Mouse (Mus musculus): Measurements from ENCODE around the gene Ppfia1.

The Ppfia1 gene

GRCm38 (mm10) chr7:144553237-144554122, at the start of gene Ppfia1:
Gene Ppfia1, minus strand, starts transcription at chr7:144553729.
- peak; percentile 100 for DNase-seq

GRCm38 (mm10) chr7:144600333-144600900, 46.9 kb upstream of the Ppfia1 start:
- DNase-seq: no peak

- DNase-seq: no peak
Measured at GRCm38 (mm10) chr7:144589508-144589907, 36.0 kb upstream of the Ppfia1 start.

- DNase-seq: peak; percentile 57 to 69
Measured at GRCm38 (mm10) chr7:144587291-144587690, 33.8 kb upstream of the Ppfia1 start.

- peak; percentile 90 to 95 for DNase-seq
Measured at GRCm38 (mm10) chr7:144585648-144586047, 32.1 kb upstream of the Ppfia1 start.

- DNase-seq: peak; percentile 62 to 74
Measured at GRCm38 (mm10) chr7:144583619-144584018, 30.1 kb upstream of the Ppfia1 start.

- DNase-seq: peak; percentile 97 to 98
Measured at GRCm38 (mm10) chr7:144582284-144582980, 28.9 kb upstream of the Ppfia1 start, which contains the start of gene Fadd. Gene Fadd, minus strand, starts transcription at chr7:144582463.

- DNase-seq: peak; percentile 68 to 76
Measured at GRCm38 (mm10) chr7:144581559-144582283, 28.2 kb upstream of the Ppfia1 start.

- DNase-seq: no peak
Measured at GRCm38 (mm10) chr7:144577876-144578275, 24.3 kb upstream of the Ppfia1 start.

GRCm38 (mm10) chr7:144572234-144572633, 18.7 kb upstream of the Ppfia1 start:
- no peak for DNase-seq

- DNase-seq: no peak
Measured at GRCm38 (mm10) chr7:144571598-144571997, 18.1 kb upstream of the Ppfia1 start.

- peak in 1 of 2 experiments; percentile 41 for DNase-seq
Measured at GRCm38 (mm10) chr7:144569428-144569827, 15.9 kb upstream of the Ppfia1 start.

GRCm38 (mm10) chr7:144568091-144568490, 14.6 kb upstream of the Ppfia1 start:
- no peak for DNase-seq

- DNase-seq: no peak
Measured at GRCm38 (mm10) chr7:144566921-144567682, 13.6 kb upstream of the Ppfia1 start.

GRCm38 (mm10) chr7:144563456-144564155, 10.1 kb upstream of the Ppfia1 start:
- DNase-seq: peak; percentile 55 to 64

GRCm38 (mm10) chr7:144562016-144562415, 8.5 kb upstream of the Ppfia1 start:
- DNase-seq: no peak

GRCm38 (mm10) chr7:144560594-144560993, 7.1 kb upstream of the Ppfia1 start:
- no peak for DNase-seq

GRCm38 (mm10) chr7:144558552-144558951, 5.0 kb upstream of the Ppfia1 start:
- DNase-seq: no peak

- DNase-seq: no peak
Measured at GRCm38 (mm10) chr7:144554123-144554472, 569 bp upstream of the Ppfia1 start.

GRCm38 (mm10) chr7:144552274-144552673, 1.3 kb downstream of the Ppfia1 start:
- no peak for DNase-seq

GRCm38 (mm10) chr7:144550811-144551210, 2.7 kb downstream of the Ppfia1 start:
- DNase-seq: no peak
